Mouse (Mus musculus) kidney, postnatal 10 days (tissue): ENCODE measurements around the gene Pgls.

Experiments used
- DNase-seq: peaks from one replicate; pipeline ENCODE4 v3.0.0; 2021; ENCODE audit warnings: mixed read lengths

The Pgls gene

GRCm38 (mm10) chr8:71569366-71570290 lies 22.3 kb upstream of the Pgls start:
- peak; percentile 93 for DNase-seq

- DNase-seq, result peak; percentile 98
These were observed 21.6 kb upstream of the Pgls start for GRCm38 (mm10) chr8:71570291-71570954.

GRCm38 (mm10) chr8:71572077-71572476 lies 19.9 kb upstream of the Pgls start:
- no peak for DNase-seq

GRCm38 (mm10) chr8:71572847-71573633 lies 18.9 kb upstream of the Pgls start:
- DNase-seq, result peak; percentile 74

GRCm38 (mm10) chr8:71574426-71574825 lies 17.6 kb upstream of the Pgls start:
- DNase-seq, result no peak

GRCm38 (mm10) chr8:71575020-71575419 lies 17.0 kb upstream of the Pgls start:
- no peak for DNase-seq

- DNase-seq, result no peak
These were observed 14.1 kb upstream of the Pgls start for GRCm38 (mm10) chr8:71577856-71578387.

GRCm38 (mm10) chr8:71579009-71579408 lies 13.0 kb upstream of the Pgls start:
- no peak for DNase-seq

GRCm38 (mm10) chr8:71579476-71579875 lies 12.5 kb upstream of the Pgls start:
- no peak for DNase-seq

GRCm38 (mm10) chr8:71580201-71580600 lies 11.8 kb upstream of the Pgls start:
- no peak for DNase-seq

GRCm38 (mm10) chr8:71586891-71587290 lies 5.1 kb upstream of the Pgls start:
- peak; percentile 75 for DNase-seq

- no peak for DNase-seq
These were observed 3.2 kb upstream of the Pgls start for GRCm38 (mm10) chr8:71588762-71589161.

- no peak for DNase-seq
These were observed 959 bp upstream of the Pgls start for GRCm38 (mm10) chr8:71591017-71591416.

GRCm38 (mm10) chr8:71592374-71593170 lies 596 bp downstream of the Pgls start:
- DNase-seq, result peak; percentile 88

GRCm38 (mm10) chr8:71593556-71594323 lies 1.8 kb downstream of the Pgls start:
- peak; percentile 52 for DNase-seq

- no peak for DNase-seq
These were observed 2.3 kb downstream of the Pgls start for GRCm38 (mm10) chr8:71594324-71594722.

- peak; percentile 95 for DNase-seq
These were observed 3.9 kb downstream of the Pgls start for GRCm38 (mm10) chr8:71595862-71596261.

GRCm38 (mm10) chr8:71596384-71596783 lies 4.4 kb downstream of the Pgls start:
- DNase-seq, result no peak

- DNase-seq, result no peak
These were observed 4.8 kb downstream of the Pgls start for GRCm38 (mm10) chr8:71596798-71597197.

- no peak for DNase-seq
These were observed 5.5 kb downstream of the Pgls start, which contains the start of gene Fam129c for GRCm38 (mm10) chr8:71597451-71597850. Gene Fam129c, plus strand, starts transcription at chr8:71597648.

GRCm38 (mm10) chr8:71598375-71598774 lies 6.4 kb downstream of the Pgls start:
- DNase-seq, result no peak
